Mouse (Mus musculus) adrenal gland (tissue): ENCODE measurements around the gene Mrps18a.

Source experiments
- intact Hi-C: fragments of 180-260 bp; cut with DNase I; formaldehyde crosslinking; loops from one replicate; pipeline ENCODE4 v1.15.1; 2025

Gene Mrps18a

GRCm38 (mm10) chr17:46098525-46098924 is 12.3 kb upstream of the Mrps18a start:
- intact Hi-C loops = no loop called here

- intact Hi-C loops = no loop called here
Measured at GRCm38 (mm10) chr17:46101906-46102305, 8.9 kb upstream of the Mrps18a start.

GRCm38 (mm10) chr17:46102608-46103159 is 8.1 kb upstream of the Mrps18a start:
- intact Hi-C loops = no loop called here

GRCm38 (mm10) chr17:46104487-46104886 is 6.3 kb upstream of the Mrps18a start:
- intact Hi-C loops = no loop called here

GRCm38 (mm10) chr17:46108286-46108685 is 2.5 kb upstream of the Mrps18a start:
- intact Hi-C loops = no loop called here

- intact Hi-C loops = no loop called here
Measured at GRCm38 (mm10) chr17:46115489-46115888, 4.7 kb downstream of the Mrps18a start.

GRCm38 (mm10) chr17:46116138-46116537 is 5.4 kb downstream of the Mrps18a start:
- intact Hi-C loops = no loop called here

- intact Hi-C loops = no loop called here
Measured at GRCm38 (mm10) chr17:46116881-46117280, 6.1 kb downstream of the Mrps18a start.

- intact Hi-C loops = no loop called here
Measured at GRCm38 (mm10) chr17:46117623-46118422, 7.0 kb downstream of the Mrps18a start.

- intact Hi-C loops = no loop called here
Measured at GRCm38 (mm10) chr17:46118423-46118850, 7.7 kb downstream of the Mrps18a start.

GRCm38 (mm10) chr17:46119641-46120040 is 8.9 kb downstream of the Mrps18a start:
- intact Hi-C loops = loop anchor here (10.0 kb wide), 1 partner anchor 275 kb away; no protein-coding TSS in a partner anchor

- intact Hi-C loops = loop anchor here (10.0 kb wide), 1 partner anchor 278 kb away; no protein-coding TSS in a partner anchor
Measured at GRCm38 (mm10) chr17:46122791-46123190, 12.0 kb downstream of the Mrps18a start.

GRCm38 (mm10) chr17:46123285-46123684 is 12.5 kb downstream of the Mrps18a start:
- intact Hi-C loops = loop anchor here (10.0 kb wide), 1 partner anchor 278 kb away; no protein-coding TSS in a partner anchor

- intact Hi-C loops = loop anchor here (10.0 kb wide), 1 partner anchor 279 kb away; no protein-coding TSS in a partner anchor
Measured at GRCm38 (mm10) chr17:46123953-46124700, 13.3 kb downstream of the Mrps18a start.

- intact Hi-C loops = loop anchor here (10.0 kb wide), 1 partner anchor 282 kb away; no protein-coding TSS in a partner anchor
Measured at GRCm38 (mm10) chr17:46126608-46127007, 15.8 kb downstream of the Mrps18a start.

- intact Hi-C loops = loop anchor here (10.0 kb wide), 1 partner anchor 283 kb away; no protein-coding TSS in a partner anchor
Measured at GRCm38 (mm10) chr17:46127814-46128493, 17.2 kb downstream of the Mrps18a start.

GRCm38 (mm10) chr17:46129741-46130498 is 19.1 kb downstream of the Mrps18a start:
- intact Hi-C loops = loop anchor here (5.0 to 10.0 kb wide), 3 partner anchors 173 to 398 kb away; partner anchors contain the start of gene 1600014C23Rik

GRCm38 (mm10) chr17:46132058-46132718 is 21.4 kb downstream of the Mrps18a start:
- intact Hi-C loops = loop anchor here (2.0 to 5.0 kb wide), 3 partner anchors 91 to 400 kb away; partner anchors contain the start of gene 1600014C23Rik

- intact Hi-C loops = loop anchor here (2.0 to 5.0 kb wide), 3 partner anchors 92 to 401 kb away; partner anchors contain the start of gene 1600014C23Rik
Measured at GRCm38 (mm10) chr17:46132862-46133261, 22.1 kb downstream of the Mrps18a start.
